Mouse (Mus musculus): ENCODE results near the gene Vwce. TPM values are rescaled to one million over a fixed set of nuclear protein-coding genes. Genes with fewer than 3 reads are reported as not detected.

The Vwce gene
- polyA plus RNA-seq, 1 experiment from 2014 or later, result 3.0 TPM

DNA sequence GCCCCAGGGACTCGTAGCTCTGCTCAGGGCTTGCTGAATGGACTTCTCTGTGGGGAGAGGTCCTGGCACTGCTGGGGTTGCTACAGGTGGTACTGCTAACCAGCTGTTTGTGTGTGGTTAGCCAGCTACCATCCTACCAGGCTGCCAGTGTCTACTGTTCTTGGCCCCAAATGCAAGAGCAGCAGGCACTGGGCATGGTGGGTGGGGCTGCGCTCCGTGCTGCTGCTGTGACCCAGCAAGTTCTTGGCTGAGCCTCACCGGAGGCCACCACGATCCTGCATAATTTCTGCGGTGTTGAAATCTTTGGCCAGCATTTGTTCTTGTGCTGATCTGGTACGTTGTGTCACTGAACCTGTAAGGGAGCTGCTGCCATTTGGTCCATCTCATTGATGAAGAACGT, 69.5 kb downstream of the Vwce start:
- ATAC-seq (replicated peaks; ENCODE audit: low FRiP score, low read depth) (no peak), DNase-seq (ENCODE audit: low spot score) (no peak)
- H3K4me2 ChIP-seq (ENCODE audit: low read length), result no peak overlapping the region
- 0 out of 2 replicates have a peak, but pooled peaks cover 9% of the 10 kb centered on the region for H3K36me3 ChIP-seq (ENCODE audit: insufficient read depth, low read length)
- H3K9ac ChIP-seq (ENCODE audit: low read depth, low read length), result no peak overlapping the region
- no peak overlapping the region for H3K27ac ChIP-seq
- H3K4me3 ChIP-seq (replicated peaks; ENCODE audit: low read depth, low read length), result no peak overlapping the region
- H3K9me3 ChIP-seq (replicated peaks; ENCODE audit: low read length), result no peaks in the 10 kb centered on the region
- WGBS, result 84% methylated on average over 8 of the region's 8 CpGs
- H3K27me3 ChIP-seq (ENCODE audit: insufficient read depth, low read length), result no peaks in the 10 kb centered on the region
- peaks cover 27% of the 10 kb centered on the region for H3K4me1 ChIP-seq (replicated peaks; ENCODE audit: insufficient read depth, low read length)
- TF ChIP-seq CTCF (IDR thresholded peaks at IDR 0.05; ENCODE audit: low read depth), result no peak

DNA sequence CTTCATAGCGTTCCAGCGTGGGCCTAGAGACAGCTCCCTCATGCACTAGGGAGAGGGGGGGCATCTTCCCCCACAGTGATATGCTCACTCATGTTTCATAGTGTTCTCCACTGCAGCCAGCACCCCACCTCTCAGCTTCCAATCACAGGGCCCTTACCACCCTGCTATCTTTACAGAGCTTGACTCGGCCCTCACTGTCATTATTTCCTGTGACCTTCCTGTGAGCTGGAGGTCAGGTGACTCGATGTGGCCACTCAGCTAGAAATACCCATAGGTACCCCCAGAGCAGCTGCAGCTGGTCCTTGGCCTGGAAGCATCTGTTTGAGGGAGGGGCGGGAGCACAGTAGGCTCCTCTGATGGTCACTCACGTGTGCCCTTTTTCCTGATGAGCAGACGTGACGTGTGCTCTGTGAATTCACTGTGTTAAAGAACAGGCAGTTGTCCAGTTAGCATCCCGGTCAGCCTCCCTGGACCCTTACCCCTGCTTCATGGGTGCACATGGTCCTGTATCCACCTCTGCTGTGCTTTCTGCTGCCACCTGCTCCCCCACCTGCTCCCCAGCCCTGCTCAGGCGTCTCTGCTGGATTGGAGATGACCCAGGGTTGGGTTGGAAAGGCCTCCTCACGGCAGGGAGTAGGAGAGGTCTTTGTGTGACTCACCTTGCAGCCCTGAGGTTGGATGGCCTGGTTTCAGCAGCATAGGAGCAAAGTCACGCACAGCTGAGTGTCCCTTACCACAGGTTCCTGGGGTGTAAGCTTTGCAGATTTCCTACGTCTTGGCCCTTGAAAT, 73.3 kb downstream of the Vwce start:
- DNase-seq (ENCODE audit: low spot score) (no peak), ATAC-seq (replicated peaks; ENCODE audit: low FRiP score, low read depth) (no peak)
- no peak for TF ChIP-seq CTCF (IDR thresholded peaks at IDR 0.05; ENCODE audit: low read depth)
- Histone ChIP-seq H3K4me1 (replicated peaks; ENCODE audit: insufficient read depth, low read length) (no peaks in the 10 kb centered on the region), H3K27ac (no peak overlapping the region), H3K4me3 (replicated peaks; ENCODE audit: low read depth, low read length) (no peak overlapping the region), H3K9me3 (replicated peaks; ENCODE audit: low read length) (no peaks in the 10 kb centered on the region), H3K4me2 (ENCODE audit: low read length) (no peak overlapping the region), H3K36me3 (ENCODE audit: insufficient read depth, low read length) (peaks cover 28% of the 10 kb centered on the region), H3K9ac (ENCODE audit: low read depth, low read length) (no peak overlapping the region), H3K27me3 (ENCODE audit: insufficient read depth, low read length) (no peaks in the 10 kb centered on the region)
- 76% methylated on average over 13 of the region's 13 CpGs for WGBS

- Histone ChIP-seq H3K4me1 (replicated peaks; ENCODE audit: insufficient read depth, low read length) (no peaks in the 10 kb centered on the region), H3K9ac (ENCODE audit: low read depth, low read length) (no peak overlapping the region), H3K27me3 (ENCODE audit: insufficient read depth, low read length) (no peaks in the 10 kb centered on the region), H3K9me3 (replicated peaks; ENCODE audit: low read length) (no peaks in the 10 kb centered on the region), H3K4me3 (replicated peaks; ENCODE audit: low read depth, low read length) (no peak overlapping the region), H3K27ac (no peak overlapping the region), H3K36me3 (ENCODE audit: insufficient read depth, low read length) (peaks cover 34% of the 10 kb centered on the region), H3K4me2 (ENCODE audit: low read length) (no peak overlapping the region)
- no peak for ATAC-seq (replicated peaks; ENCODE audit: low FRiP score, low read depth)
- WGBS, result 94% methylated on average over 1 of the region's 1 CpGs
- DNase-seq (ENCODE audit: low spot score), result no peak
- no peak for TF ChIP-seq CTCF (IDR thresholded peaks at IDR 0.05; ENCODE audit: low read depth)
Measured at GRCm38 (mm10) chr19:10707881-10708280, 73.9 kb downstream of the Vwce start.

- Histone ChIP-seq H3K27ac (no peak overlapping the region), H3K9ac (ENCODE audit: low read depth, low read length) (no peak overlapping the region; the same call in 1 of the 2 replicates), H3K36me3 (ENCODE audit: insufficient read depth, low read length) (peaks cover 43% of the 10 kb centered on the region), H3K27me3 (ENCODE audit: insufficient read depth, low read length) (no peaks in the 10 kb centered on the region), H3K4me3 (replicated peaks; ENCODE audit: low read depth, low read length) (no peak overlapping the region), H3K4me1 (replicated peaks; ENCODE audit: insufficient read depth, low read length) (no peaks in the 10 kb centered on the region), H3K9me3 (replicated peaks; ENCODE audit: low read length) (no peaks in the 10 kb centered on the region), H3K4me2 (ENCODE audit: low read length) (no peak overlapping the region)
- ATAC-seq (replicated peaks; ENCODE audit: low FRiP score, low read depth) (no peak), DNase-seq (ENCODE audit: low spot score) (no peak)
- WGBS, result 82% methylated on average over 6 of the region's 6 CpGs
- TF ChIP-seq CTCF (IDR thresholded peaks at IDR 0.05; ENCODE audit: low read depth), result no peak
Measured at GRCm38 (mm10) chr19:10708900-10709299, 74.9 kb downstream of the Vwce start.

DNA sequence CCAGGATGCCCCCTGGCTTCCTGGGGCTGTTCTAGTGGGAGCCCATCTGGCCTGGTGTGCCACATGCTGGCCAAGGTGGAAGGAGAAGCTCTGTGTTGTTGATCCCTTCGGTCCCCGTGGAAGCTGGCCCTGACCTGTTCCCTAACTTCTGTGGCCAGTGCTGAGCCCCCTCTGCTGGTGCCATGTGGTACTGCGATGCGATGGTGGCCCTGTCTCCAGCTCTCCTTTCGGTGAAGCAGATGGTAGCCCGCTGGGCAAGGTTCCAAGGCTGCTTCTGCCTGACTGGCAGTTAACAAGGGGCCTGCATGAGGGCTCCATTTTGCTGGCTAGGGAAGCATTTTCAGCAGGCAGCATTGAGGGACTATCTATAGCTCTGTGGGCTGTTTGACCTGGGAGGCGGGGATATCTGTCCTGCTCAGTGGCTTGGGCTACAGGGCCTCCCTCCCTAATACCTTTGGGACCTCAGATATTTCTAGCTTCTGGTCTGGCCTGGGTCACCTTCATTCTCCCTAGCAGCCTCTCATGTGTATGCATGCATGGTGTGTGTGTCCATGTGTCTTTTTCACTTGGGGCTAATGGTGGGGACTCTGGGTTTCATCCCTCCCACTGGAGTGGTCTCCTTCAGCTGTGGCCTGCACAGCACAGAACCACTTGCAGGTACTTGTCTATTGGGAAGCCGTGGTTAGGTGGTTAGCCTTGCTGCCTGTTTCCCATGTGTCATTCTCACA, 75.5 kb downstream of the Vwce start:
- no peak overlapping the region for H3K4me3 ChIP-seq (replicated peaks; ENCODE audit: low read depth, low read length)
- no peaks in the 10 kb centered on the region for H3K9me3 ChIP-seq (replicated peaks; ENCODE audit: low read length)
- DNase-seq (ENCODE audit: low spot score) (peak; percentile 93), ATAC-seq (replicated peaks; ENCODE audit: low FRiP score, low read depth) (peak; percentile 82)
- WGBS, result 25% methylated on average over 8 of the region's 8 CpGs
- TF ChIP-seq CTCF (IDR thresholded peaks at IDR 0.05; ENCODE audit: low read depth), result peak; percentile 99
- no peak overlapping the region; the same call in 1 of the 2 replicates for H3K9ac ChIP-seq (ENCODE audit: low read depth, low read length)
- no peaks in the 10 kb centered on the region for H3K4me1 ChIP-seq (replicated peaks; ENCODE audit: insufficient read depth, low read length)
- H3K27ac ChIP-seq, result no peak overlapping the region
- no peak overlapping the region for H3K4me2 ChIP-seq (ENCODE audit: low read length)
- peaks cover 47% of the 10 kb centered on the region for H3K36me3 ChIP-seq (ENCODE audit: insufficient read depth, low read length)
- no peaks in the 10 kb centered on the region for H3K27me3 ChIP-seq (ENCODE audit: insufficient read depth, low read length)

DNA sequence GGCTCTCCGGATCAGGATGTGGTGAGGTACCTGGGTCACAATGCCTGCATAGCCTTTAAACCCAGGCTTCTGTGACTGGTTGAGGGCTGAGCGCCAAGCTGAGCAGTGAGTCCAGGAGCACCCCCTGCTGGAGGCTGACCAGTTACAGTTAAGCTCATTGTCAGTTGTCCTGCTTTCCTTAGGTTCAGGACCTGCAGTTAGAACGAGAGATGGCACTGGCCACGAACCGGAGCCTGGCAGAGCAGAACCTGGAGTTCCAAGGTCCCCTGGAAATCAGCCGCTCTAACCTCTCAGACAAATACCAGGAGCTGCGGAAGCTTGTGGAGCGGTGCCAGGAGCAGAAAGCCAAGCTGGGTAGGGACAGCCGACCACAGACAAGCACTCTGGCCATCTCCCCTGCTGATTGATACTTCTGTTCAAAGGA, 76.1 kb downstream of the Vwce start:
- 82% methylated on average over 9 of the region's 9 CpGs for WGBS
- TF ChIP-seq CTCF (IDR thresholded peaks at IDR 0.05; ENCODE audit: low read depth), result peak; percentile 75

More for the DNA sequence above, 76.1 kb downstream of the Vwce start:
- Histone ChIP-seq H3K36me3 (ENCODE audit: insufficient read depth, low read length) (peaks cover 47% of the 10 kb centered on the region), H3K4me3 (replicated peaks; ENCODE audit: low read depth, low read length) (no peak overlapping the region), H3K4me1 (replicated peaks; ENCODE audit: insufficient read depth, low read length) (no peaks in the 10 kb centered on the region), H3K27ac (no peak overlapping the region), H3K27me3 (ENCODE audit: insufficient read depth, low read length) (no peaks in the 10 kb centered on the region), H3K9ac (ENCODE audit: low read depth, low read length) (no peak overlapping the region), H3K9me3 (replicated peaks; ENCODE audit: low read length) (no peaks in the 10 kb centered on the region), H3K4me2 (ENCODE audit: low read length) (no peak overlapping the region)
- ATAC-seq (replicated peaks; ENCODE audit: low FRiP score, low read depth) (no peak), DNase-seq (ENCODE audit: low spot score) (peak; percentile 56)
